Mouse (Mus musculus) CH12.LX (cell line): ENCODE data around the gene Runx2. TPM values are rescaled to one million over a fixed set of nuclear protein-coding genes. Genes with fewer than 3 reads are reported as not detected.

Source experiments
- DNase-seq: peaks from one replicate; pipeline ENCODE4 v3.0.0-alpha.2; 2013; ENCODE audit errors: extremely low read depth
- H3K27ac ChIP-seq: 2 replicates; pipeline ENCODE4 v1.5.1; 2012; ENCODE audit warnings: low read depth, mild to moderate bottlenecking, control low read depth, moderate library complexity; ENCODE audit not compliant: insufficient read depth
- H3K27me3 ChIP-seq: replicated peaks from 2 replicates; pipeline ENCODE3; 2012; ENCODE audit warnings: inconsistent platforms
- H3K36me3 ChIP-seq, 2 experiments: replicated peaks in 1 of 2; 2 replicates each; pipeline versions ENCODE3 to v1.6.1; 2012; ENCODE audit warnings: inconsistent platforms in 1 of 2, low read length in 1 of 2, mild to moderate bottlenecking in 1 of 2, mixed read lengths in 1 of 2, moderate library complexity in 1 of 2; ENCODE audit not compliant: control insufficient read depth in 1 of 2, insufficient read depth in 1 of 2
- H3K4me1 ChIP-seq, 2 experiments: 2 replicates each; pipeline ENCODE4 v1.6.1; 2012; ENCODE audit warnings: inconsistent platforms in 1 of 2, moderate library complexity in 1 of 2; ENCODE audit not compliant: insufficient read depth in 2 of 2, control insufficient read depth in 1 of 2
- H3K4me2 ChIP-seq: 2 replicates; pipeline ENCODE4 v1.6.1; 2012; ENCODE audit warnings: low read depth, mild to moderate bottlenecking, control low read depth; ENCODE audit not compliant: poor library complexity, insufficient read depth, severe bottlenecking
- H3K4me3 ChIP-seq, 3 experiments: fragments of 150-350 bp in 1 of 3; sonication (generic) in 1 of 3; replicated peaks in 1 of 3; 2 replicates each; pipeline versions ENCODE3 to v1.5.1; 2011 to 2012; ENCODE audit warnings: low read depth in 2 of 3, low read length in 2 of 3, mild to moderate bottlenecking in 2 of 3, moderate library complexity in 2 of 3, control low read depth in 1 of 3, improper control_type of control experiment in 1 of 3, inconsistent platforms in 1 of 3, mixed read lengths in 1 of 3; ENCODE audit not compliant: poor library complexity in 1 of 3
- H3K79me2 ChIP-seq: replicated peaks from 2 replicates; pipeline ENCODE4 v1.6.1; 2012; ENCODE audit warnings: mild to moderate bottlenecking, moderate library complexity; ENCODE audit not compliant: control insufficient read depth, poor library complexity, insufficient read depth, severe bottlenecking; ENCODE audit errors: extremely low read depth
- H3K9ac ChIP-seq: 2 replicates; pipeline ENCODE4 v1.6.1; 2012; ENCODE audit warnings: low read depth, mild to moderate bottlenecking, control low read depth, moderate library complexity; ENCODE audit not compliant: insufficient read depth
- H3K9me3 ChIP-seq: replicated peaks from 2 replicates; pipeline ENCODE3; 2012; ENCODE audit warnings: low read length, inconsistent platforms, mixed read lengths
- BHLHE40 ChIP-seq: IDR thresholded peaks from 2 replicates; pipeline ENCODE4 v1.6.1; 2011; ENCODE audit warnings: mild to moderate bottlenecking, low read depth, low read length, improper control_type of control experiment
- CHD1 ChIP-seq: IDR thresholded peaks from 2 replicates; pipeline ENCODE4 v1.6.1; 2012; ENCODE audit warnings: low read depth, low read length, improper control_type of control experiment, inconsistent platforms
- CHD2 ChIP-seq: IDR thresholded peaks from 2 replicates; pipeline ENCODE4 v1.6.1; 2011; ENCODE audit warnings: low read length, improper control_type of control experiment
- CTCF ChIP-seq, 2 experiments: IDR thresholded peaks in 1 of 2; conservative IDR thresholded peaks in 1 of 2; 2 replicates each; pipeline ENCODE4 v1.5.1; 2011 to 2012; ENCODE audit warnings: low read depth in 2 of 2, low read length in 2 of 2, improper control_type of control experiment in 1 of 2, inconsistent platforms in 1 of 2, mild to moderate bottlenecking in 1 of 2, moderate library complexity in 1 of 2
- E2F4 ChIP-seq: IDR thresholded peaks from 2 replicates; pipeline ENCODE4 v1.6.1; 2011; ENCODE audit warnings: low read depth, low read length, improper control_type of control experiment; ENCODE audit not compliant: insufficient replicate concordance
- ELF1 ChIP-seq: IDR thresholded peaks from 2 replicates; pipeline ENCODE4 v1.6.1; 2014; ENCODE audit warnings: low read depth, mild to moderate bottlenecking, inconsistent platforms, low read length, improper control_type of control experiment
- EP300 ChIP-seq: IDR thresholded peaks from 2 replicates; pipeline ENCODE4 v1.6.1; 2011; ENCODE audit warnings: low read length, improper control_type of control experiment
- ETS1 ChIP-seq: conservative IDR thresholded peaks from 2 replicates; pipeline ENCODE4 v1.6.1; 2012; ENCODE audit warnings: low read depth, mild to moderate bottlenecking, inconsistent platforms, low read length, improper control_type of control experiment, moderate library complexity
- IRF4 ChIP-seq: IDR thresholded peaks from 2 replicates; pipeline ENCODE4 v1.6.1; 2014; ENCODE audit warnings: low read depth, mild to moderate bottlenecking, inconsistent platforms, low read length, improper control_type of control experiment
- JUN ChIP-seq: IDR thresholded peaks from 2 replicates; pipeline ENCODE4 v1.6.1; 2011; ENCODE audit warnings: low read depth, mild to moderate bottlenecking, low read length, improper control_type of control experiment, moderate library complexity; ENCODE audit not compliant: insufficient read depth
- JUND ChIP-seq: conservative IDR thresholded peaks from 2 replicates; pipeline ENCODE4 v1.6.1; 2011; ENCODE audit warnings: low read depth, low read length, improper control_type of control experiment
- MAZ ChIP-seq: IDR thresholded peaks from 2 replicates; pipeline ENCODE4 v1.6.1; 2012; ENCODE audit warnings: low read depth, mild to moderate bottlenecking, inconsistent platforms, low read length, improper control_type of control experiment, moderate library complexity
- MXI1 ChIP-seq: IDR thresholded peaks from 2 replicates; pipeline ENCODE4 v1.6.1; 2011; ENCODE audit warnings: mild to moderate bottlenecking, low read depth, low read length, improper control_type of control experiment
- MYC ChIP-seq: IDR thresholded peaks from 2 replicates; pipeline ENCODE4 v1.6.1; 2011; ENCODE audit warnings: low read depth, mild to moderate bottlenecking, improper control_type of control experiment, low read length
- NELFE ChIP-seq: IDR thresholded peaks from 2 replicates; pipeline ENCODE4 v1.6.1; 2011; ENCODE audit warnings: low read depth, low read length, improper control_type of control experiment
- NRF1 ChIP-seq: IDR thresholded peaks from 2 replicates; pipeline ENCODE4 v1.6.1; 2014; ENCODE audit warnings: low read depth, mild to moderate bottlenecking, inconsistent platforms, low read length, improper control_type of control experiment, moderate library complexity
- RAD21 ChIP-seq: IDR thresholded peaks from 2 replicates; pipeline ENCODE4 v1.6.1; 2011; ENCODE audit warnings: low read depth, mild to moderate bottlenecking, low read length, improper control_type of control experiment, moderate library complexity
- RCOR1 ChIP-seq: conservative IDR thresholded peaks from 2 replicates; pipeline ENCODE4 v1.6.1; 2012; ENCODE audit warnings: low read depth, mild to moderate bottlenecking, inconsistent platforms, low read length, improper control_type of control experiment
- SMC3 ChIP-seq: IDR thresholded peaks from 2 replicates; pipeline ENCODE4 v1.6.1; 2011; ENCODE audit warnings: low read depth, low read length, improper control_type of control experiment
- TBP ChIP-seq: conservative IDR thresholded peaks from 2 replicates; pipeline ENCODE4 v1.6.1; 2011; ENCODE audit warnings: low read depth, low read length, improper control_type of control experiment
- ZKSCAN1 ChIP-seq: IDR thresholded peaks from 2 replicates; pipeline ENCODE4 v1.6.1; 2012; ENCODE audit warnings: low read depth, inconsistent platforms, low read length, improper control_type of control experiment, borderline replicate concordance
- ZMIZ1 ChIP-seq: IDR thresholded peaks from 2 replicates; pipeline ENCODE4 v1.6.1; 2012; ENCODE audit warnings: low read depth, mild to moderate bottlenecking, inconsistent platforms, low read length, improper control_type of control experiment
- ZNF384 ChIP-seq: IDR thresholded peaks from 2 replicates; pipeline ENCODE4 v1.6.1; 2012; ENCODE audit warnings: low read depth, low read length, improper control_type of control experiment, inconsistent platforms
- dilution Hi-C: fragments of 300-500 bp; cut with MboI; formaldehyde crosslinking; loops from 2 replicates; pipeline ENCODE4 v1.14.3; 2020; ENCODE audit warnings: low sequenced_read_pairs; ENCODE audit not compliant: extremely low pct_unique_long_range_greater_than_20kb, extremely low pct_ligation_motif_present
- in situ Hi-C: fragments of 300-500 bp; cut with MboI; formaldehyde crosslinking; loops from 3 replicates; pipeline ENCODE4 v1.14.3; 2019; ENCODE audit warnings: low sequenced_read_pairs, low pct_ligation_motif_present, low pct_unique_long_range_greater_than_20kb, mixed read lengths
- polyA plus RNA-seq: library from polyadenylated mRNA; unstranded; fragments of >175 nt; gene quantifications from 2 replicates; pipeline ENCODE4 v1.2.1, GENCODE M21; 2012; ENCODE audit warnings: low read depth; ENCODE audit not compliant: insufficient read length
- total RNA-seq, 2 experiments: library from RNA; depleted of rRNA; stranded (reverse); fragments of 300-350 nt in 1 of 2; fragments of >200 nt in 1 of 2; gene quantifications; 2 replicates each; pipeline ENCODE4 v1.2.3; 2012 to 2014

Gene Runx2
- total and polyA plus RNA-seq, 3 experiments: 0.70 to 1.4 (median 1.1) TPM

- Histone ChIP-seq H3K4me2 (peak overlapping the region; percentile 91), H3K9ac (peak overlapping the region; percentile 98), H3K36me3 (peaks cover 0 to 2% of the 10 kb centered on the region in 2 experiments), H3K4me3 (peak overlapping the region in 2 of 3 experiments; percentile 2 to 75), H3K27ac (peak overlapping the region; percentile 37), H3K9me3 (no peaks in the 10 kb centered on the region), H3K4me1 (peaks cover 10 to 13% of the 10 kb centered on the region in 2 experiments), H3K79me2 (peaks cover 15% of the 10 kb centered on the region)
- DNase-seq: no peak
- TF ChIP-seq ZNF384 (0 out of 2 replicates have a peak, but pooled peaks have one; percentile 25), ZMIZ1 (no peak), ETS1 (no peak), NELFE (no peak)
- TF ChIP-seq, all 38 proteins: peak for 1
- no peaks in the 10 kb centered on the region for H3K27me3 ChIP-seq
- dilution Hi-C loops: no loop called here
- in situ Hi-C loops: no loop called here
Measured at GRCm38 (mm10) chr17:44613716-44614715, 200.6 kb downstream of the Runx2 start.

GRCm38 (mm10) chr17:44612641-44613040, 202.0 kb downstream of the Runx2 start:
- Histone ChIP-seq H3K4me3 (peak overlapping the region in 2 of 3 experiments; percentile 61 to 75), H3K36me3 (peaks cover 0 to 2% of the 10 kb centered on the region in 2 experiments), H3K27ac (peak overlapping the region; percentile 90), H3K4me2 (peak overlapping the region; percentile 91), H3K9ac (peak overlapping the region; percentile 98), H3K4me1 (peaks cover 10 to 13% of the 10 kb centered on the region in 2 experiments), H3K9me3 (no peaks in the 10 kb centered on the region), H3K27me3 (no peaks in the 10 kb centered on the region), H3K79me2 (peaks cover 15% of the 10 kb centered on the region)
- in situ Hi-C loops (no loop called here), dilution Hi-C loops (no loop called here)
- TF ChIP-seq CTCF (conservative IDR thresholded peaks at IDR 0.05 in 1 of 2, IDR thresholded peaks at IDR 0.05 in 1 of 2; ENCODE audit: low read depth in 2 of 2, low read length in 2 of 2) (no peak), CHD1 (no peak), E2F4 (no peak), MAZ (no peak), BHLHE40 (no peak), ZMIZ1 (no peak), ELF1 (no peak)
- no peak for DNase-seq

DNA sequence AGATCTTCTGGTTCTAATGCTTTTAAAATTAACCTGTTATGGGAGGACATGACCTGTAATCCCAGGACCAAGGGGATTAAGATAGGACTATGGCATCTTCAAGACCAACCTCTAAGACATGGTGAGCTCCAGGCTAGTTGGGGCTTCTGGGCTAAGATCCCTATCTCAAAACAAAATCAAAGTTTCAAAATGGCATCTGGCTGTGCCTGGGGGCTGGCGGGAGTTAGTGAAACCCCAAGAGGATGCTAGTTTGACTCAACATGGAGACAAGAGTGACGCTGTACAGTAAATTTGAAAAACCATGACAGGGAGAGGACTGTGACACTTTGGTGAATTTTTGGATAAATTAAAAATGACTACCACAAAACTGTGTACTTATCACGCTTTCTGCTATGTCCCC, 202.6 kb downstream of the Runx2 start:
- H3K27me3 ChIP-seq: no peaks in the 10 kb centered on the region
- H3K79me2 ChIP-seq: peaks cover 15% of the 10 kb centered on the region
- no peak for DNase-seq
- in situ Hi-C loops (no loop called here), dilution Hi-C loops (no loop called here)
- no peaks in the 10 kb centered on the region for H3K9me3 ChIP-seq
- peaks cover 0 to 1% of the 10 kb centered on the region in 2 experiments for H3K36me3 ChIP-seq
- peak overlapping the region in 2 of 3 experiments; percentile 61 to 75 for H3K4me3 ChIP-seq
- H3K4me2 ChIP-seq: peak overlapping the region; percentile 91
- peak overlapping the region; percentile 90 for H3K27ac ChIP-seq
- peak overlapping the region; percentile 98 for H3K9ac ChIP-seq
- H3K4me1 ChIP-seq: peaks cover 13 to 14% of the 10 kb centered on the region in 2 experiments
- peak; percentile 60 for TF ChIP-seq EP300
- no peak for TF ChIP-seq RAD21
- no peak for TF ChIP-seq JUND
- no peak for TF ChIP-seq ZKSCAN1
- peak; percentile 5; the same call in 1 of the 2 replicates for TF ChIP-seq MYC
- TF ChIP-seq MAZ: peak; percentile 48; the same call in 1 of the 2 replicates
- TF ChIP-seq CHD2: peak; percentile 58
- TF ChIP-seq MXI1: peak; percentile 43; the same call in 1 of the 2 replicates
- no peak for TF ChIP-seq SMC3
- TF ChIP-seq IRF4: peak; percentile 92
- no peak for TF ChIP-seq TBP
- no peak for TF ChIP-seq RCOR1
- peak; percentile 43; the same call in 1 of the 2 replicates for TF ChIP-seq ZMIZ1
- TF ChIP-seq NRF1: no peak; the same call in 1 of the 2 replicates
- peak; percentile 4; the same call in 1 of the 2 replicates for TF ChIP-seq JUN
